Mouse (Mus musculus) activated CD4-positive, CD25-positive, alpha-beta regulatory T cell, adult 4 months (primary cell): ENCODE results near the gene Atpaf1. TPM values are rescaled to one million over a fixed set of nuclear protein-coding genes. Genes with fewer than 3 reads are reported as not detected.

ENCODE experiments used
- ATAC-seq: one replicate; pipeline ENCODE4 v1.8.0; 2017
- polyA plus RNA-seq, 2 experiments: library from polyadenylated mRNA; unstranded; fragments of 100-300 nt; shearing (Covaris generic); gene quantifications; one replicate each; pipeline ENCODE4 v1.2.1; 2017

Gene Atpaf1
- polyA plus RNA-seq, 2 experiments from 2014 or later, result 22.3 to 25.4 TPM

DNA sequence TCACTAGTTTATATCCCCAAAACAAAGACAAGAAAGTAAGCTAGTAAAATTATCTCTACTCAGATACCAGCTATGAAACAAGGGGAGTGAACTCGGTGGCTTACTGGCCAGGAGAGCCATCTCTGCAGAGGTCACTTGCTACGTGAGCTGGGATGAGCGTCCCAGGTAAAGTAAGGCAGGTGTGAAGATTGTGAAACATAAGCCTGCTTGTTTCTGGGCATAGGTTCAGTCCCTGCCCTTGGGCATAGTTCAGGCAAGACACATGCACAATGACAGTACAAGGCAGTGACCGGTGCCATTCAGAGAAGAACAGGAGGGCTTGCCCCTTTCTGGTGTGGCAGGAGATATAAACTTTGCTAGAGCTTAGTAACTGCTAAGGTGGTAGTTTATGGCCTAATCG lies 31.0 kb downstream of the Atpaf1 start:
- ATAC-seq, result no peak

GRCm38 (mm10) chr4:115820199-115820598 lies 35.6 kb downstream of the Atpaf1 start:
- no peak for ATAC-seq

- ATAC-seq, result no peak
These were observed 36.3 kb downstream of the Atpaf1 start for GRCm38 (mm10) chr4:115820944-115821343.

DNA sequence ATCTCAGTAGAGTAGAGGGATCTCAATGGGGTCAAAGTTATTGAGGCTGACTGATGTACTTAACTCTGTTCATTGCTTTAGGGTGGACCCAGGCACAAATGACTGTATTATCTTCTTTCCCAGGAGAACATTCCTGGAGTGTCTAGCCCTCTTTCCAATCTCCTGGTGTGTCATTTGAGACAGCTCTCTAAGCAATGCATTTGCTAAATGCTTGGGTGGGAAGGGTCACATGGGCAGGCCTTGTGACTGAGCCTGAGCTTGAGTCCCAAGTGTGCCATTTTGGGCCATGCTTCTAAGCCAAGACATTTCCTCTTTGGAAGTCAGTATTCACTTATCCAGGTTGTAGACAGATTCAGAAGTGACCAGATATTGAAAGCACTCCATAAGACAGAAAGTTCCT lies 36.8 kb downstream of the Atpaf1 start:
- ATAC-seq, result no peak

- no peak for ATAC-seq
These were observed 37.3 kb downstream of the Atpaf1 start for GRCm38 (mm10) chr4:115821928-115822327.

GRCm38 (mm10) chr4:115824178-115824577 lies 39.6 kb downstream of the Atpaf1 start:
- ATAC-seq, result no peak

GRCm38 (mm10) chr4:115825271-115825670 lies 40.7 kb downstream of the Atpaf1 start:
- ATAC-seq, result no peak

DNA sequence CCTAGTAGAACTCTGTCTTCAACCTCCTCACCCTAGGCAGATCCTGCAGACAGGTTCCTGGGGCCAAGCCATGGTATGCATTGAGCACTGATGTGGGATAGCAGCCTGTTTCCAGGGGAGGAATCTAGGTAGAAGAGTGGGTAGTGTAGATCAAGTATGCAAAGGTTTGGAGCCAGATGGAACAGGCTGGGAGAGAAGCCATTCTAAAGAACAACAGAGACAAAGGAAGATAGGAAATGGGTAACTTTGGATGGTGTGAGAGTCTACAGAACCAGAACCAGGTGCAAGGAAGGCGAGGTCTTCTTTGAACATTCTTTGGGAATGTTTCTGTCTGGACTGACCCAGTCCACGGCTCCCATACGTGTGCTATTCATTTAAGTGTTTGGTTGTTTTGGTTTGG lies 42.5 kb downstream of the Atpaf1 start:
- ATAC-seq, result no peak

- ATAC-seq, result peak; percentile 53
These were observed 42.9 kb downstream of the Atpaf1 start for GRCm38 (mm10) chr4:115827535-115827887.

GRCm38 (mm10) chr4:115827888-115828571 lies 43.4 kb downstream of the Atpaf1 start, which contains the start of gene Mob3c:
Gene Mob3c (plus strand): TSS chr4:115828092.
- peak; percentile 76 for ATAC-seq

- no peak for ATAC-seq
These were observed 43.9 kb downstream of the Atpaf1 start for GRCm38 (mm10) chr4:115828572-115828902.

- no peak for ATAC-seq
These were observed 45.9 kb downstream of the Atpaf1 start for GRCm38 (mm10) chr4:115830491-115830890.

GRCm38 (mm10) chr4:115831221-115831620 lies 46.6 kb downstream of the Atpaf1 start:
- no peak for ATAC-seq

DNA sequence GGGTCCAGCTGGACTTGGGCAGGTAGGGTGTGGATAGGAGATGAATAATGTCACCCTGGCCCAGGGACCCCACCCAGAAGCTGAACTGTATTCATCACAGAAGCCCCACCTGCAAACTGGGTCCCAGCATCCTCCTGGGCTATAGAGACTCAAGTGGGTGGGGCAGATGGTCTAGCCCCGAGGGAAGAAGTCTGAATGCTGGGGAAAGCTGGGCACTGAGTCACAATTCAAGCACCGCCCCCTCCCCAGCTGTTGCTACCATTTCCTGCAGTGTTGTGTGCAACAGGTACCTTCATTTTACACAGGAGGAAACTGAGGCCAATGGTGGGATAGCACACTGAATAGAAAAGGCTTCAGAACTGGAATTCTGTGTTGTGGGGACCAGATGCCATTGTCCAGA lies 47.4 kb downstream of the Atpaf1 start:
- no peak for ATAC-seq

GRCm38 (mm10) chr4:115835576-115835975 lies 51.0 kb downstream of the Atpaf1 start:
- ATAC-seq, result no peak

- no peak for ATAC-seq
These were observed 53.6 kb downstream of the Atpaf1 start for GRCm38 (mm10) chr4:115838196-115838595.

DNA sequence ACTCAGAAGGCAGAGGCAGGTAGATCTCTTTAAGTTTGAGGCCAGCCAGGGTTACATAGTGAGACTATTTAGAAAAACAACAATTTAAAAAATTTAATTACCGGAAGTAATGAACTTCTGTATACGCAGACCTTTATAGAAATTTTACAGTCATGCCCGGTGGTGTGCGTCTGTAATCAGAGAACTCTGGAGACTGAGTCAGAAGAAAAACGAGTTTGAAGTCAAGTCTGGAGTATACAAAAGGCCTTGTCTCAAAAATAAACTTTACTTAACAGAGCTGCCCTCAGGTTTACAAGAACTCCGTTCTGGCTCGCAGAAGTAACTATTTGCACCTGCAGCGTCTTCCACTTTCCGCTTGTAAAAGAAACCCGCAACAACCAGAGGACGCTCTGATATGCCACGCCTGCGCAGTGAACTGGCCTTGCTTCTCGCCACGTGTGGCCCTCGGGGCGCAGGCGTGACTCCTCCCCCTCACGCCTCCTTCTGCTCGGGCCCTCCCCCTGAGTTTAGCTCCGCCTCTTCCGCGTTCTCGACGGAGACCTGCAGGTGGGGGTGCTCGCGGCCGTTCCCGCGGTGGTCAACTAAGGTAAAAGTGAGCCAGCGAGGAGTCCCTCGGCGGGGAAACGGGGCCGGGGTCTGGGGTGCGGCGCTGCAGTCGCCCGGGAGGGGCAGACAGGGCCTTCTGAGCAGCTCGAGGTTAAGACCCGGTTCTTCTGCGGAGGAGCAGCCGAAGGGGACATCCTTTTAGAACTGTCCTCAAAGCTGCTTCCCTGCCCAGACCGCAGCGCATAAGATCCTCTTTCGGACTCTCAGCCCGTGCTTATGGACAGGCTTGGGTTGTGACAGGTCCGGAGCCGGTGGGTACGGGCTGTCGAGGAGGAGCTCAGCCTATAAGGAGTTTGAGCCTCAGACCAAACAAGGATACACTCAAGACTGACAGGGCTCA lies 54.4 kb downstream of the Atpaf1 start, which contains the start of gene Mknk1:
Gene Mknk1 (plus strand): TSS at position 503 of the 946 bp plus-strand sequence.
- peak; percentile 97 for ATAC-seq

DNA sequence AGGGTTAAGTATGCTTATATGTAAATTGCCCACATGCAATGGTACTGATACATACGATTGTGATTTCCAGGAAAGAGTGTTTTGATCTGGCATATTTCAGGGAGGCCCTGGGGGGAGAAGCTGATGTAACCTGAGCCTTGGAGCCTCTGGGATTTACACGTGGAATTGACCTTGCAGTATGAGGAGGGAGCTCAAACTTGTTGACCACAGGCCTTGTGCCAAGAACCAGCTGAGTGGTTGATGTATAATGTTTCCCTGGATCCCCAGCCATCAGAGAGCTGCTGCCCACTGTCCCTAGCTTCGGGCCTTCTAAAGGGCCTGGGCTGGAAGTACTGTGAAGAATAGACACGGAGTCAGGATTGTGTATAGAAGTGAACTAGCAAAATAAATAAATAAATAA lies 55.3 kb downstream of the Atpaf1 start:
- ATAC-seq, result no peak

- ATAC-seq, result no peak
These were observed 56.2 kb downstream of the Atpaf1 start for GRCm38 (mm10) chr4:115840842-115841241.

GRCm38 (mm10) chr4:115846656-115847055 lies 62.0 kb downstream of the Atpaf1 start:
- no peak for ATAC-seq

GRCm38 (mm10) chr4:115847377-115847776 lies 62.8 kb downstream of the Atpaf1 start:
- no peak for ATAC-seq

- no peak for ATAC-seq
These were observed 63.5 kb downstream of the Atpaf1 start for GRCm38 (mm10) chr4:115848083-115848482.

GRCm38 (mm10) chr4:115848990-115849677 lies 64.5 kb downstream of the Atpaf1 start:
- no peak for ATAC-seq
